Mouse (Mus musculus) heart, adult 2 months (tissue): ENCODE results near the gene A930004D18Rik. TPM values are rescaled to one million over a fixed set of nuclear protein-coding genes. Genes with fewer than 3 reads are reported as not detected.

Source experiments
- DNase-seq, 2 experiments: peaks; one replicate each; pipeline ENCODE4 v3.0.0; 2021
- H3K27ac ChIP-seq: fragments of 200-600 bp; 2 replicates; pipeline ENCODE4 v1.8.1; 2022
- H3K27me3 ChIP-seq: fragments of 200-500 bp; 2 replicates; pipeline ENCODE4 v1.6.1; 2012; ENCODE audit warnings: mild to moderate bottlenecking, low read length, inconsistent platforms, mixed read lengths; ENCODE audit not compliant: control insufficient read depth, insufficient read depth
- H3K36me3 ChIP-seq: fragments of 200-500 bp; 2 replicates; pipeline ENCODE4 v1.6.1; 2012; ENCODE audit warnings: low read length, inconsistent platforms; ENCODE audit not compliant: control insufficient read depth, insufficient read depth
- H3K4me1 ChIP-seq: fragments of 200-500 bp; 2 replicates; pipeline ENCODE4 v1.6.1; 2011; ENCODE audit warnings: low read length; ENCODE audit not compliant: control insufficient read depth, insufficient read depth
- H3K4me3 ChIP-seq: fragments of 200-600 bp; 2 replicates; pipeline ENCODE4 v1.8.1; 2022
- H3K79me2 ChIP-seq: fragments of 200-500 bp; replicated peaks from 2 replicates; pipeline ENCODE4 v1.6.1; 2012; ENCODE audit warnings: mild to moderate bottlenecking, inconsistent platforms, low read length, moderate library complexity, mixed read lengths; ENCODE audit not compliant: control insufficient read depth, insufficient read depth
- H3K9ac ChIP-seq: fragments of 200-500 bp; 2 replicates; pipeline ENCODE4 v1.6.1; 2012; ENCODE audit warnings: low read depth, mild to moderate bottlenecking, control low read depth, inconsistent platforms, low read length, mixed read lengths
- CTCF ChIP-seq: fragments of 200-600 bp; IDR thresholded peaks from 2 replicates; pipeline ENCODE4 v1.8.1; 2022; ENCODE audit warnings: antibody characterized with exemption, mild to moderate bottlenecking, moderate library complexity
- EP300 ChIP-seq: fragments of 200-500 bp; IDR thresholded peaks from 2 replicates; pipeline ENCODE4 v1.6.1; 2011; ENCODE audit warnings: low read depth, low read length, control low read depth; ENCODE audit not compliant: insufficient read depth
- POLR2A ChIP-seq: fragments of 200-500 bp; IDR thresholded peaks from 2 replicates; pipeline ENCODE4 v1.6.1; 2011; ENCODE audit warnings: mild to moderate bottlenecking, low read depth, low read length, control low read depth; ENCODE audit not compliant: insufficient read depth
- WGBS: fragments of 180-500 bp; shearing (Covaris S2); methylation state at CpG from one replicate; pipeline ENCODE4 v1.1.7; 2018; 5-methylcytosine and 5-hydroxymethylcytosine counted together
- intact Hi-C: fragments of 180-260 bp; cut with DNase I; formaldehyde crosslinking; loops from one replicate; pipeline ENCODE4 v1.15.1; 2025
- polyA plus RNA-seq: library from polyadenylated mRNA; depleted of rRNA; stranded (reverse); fragments of >200 nt; gene quantifications from 2 replicates; pipeline ENCODE4 v1.2.3, GENCODE M21; 2012
- total RNA-seq, 2 experiments: library from RNA; stranded (reverse); gene quantifications; 2 replicates each; pipeline ENCODE4 v1.2.3; 2021

A930004D18Rik gene
- total and polyA plus RNA-seq, 3 experiments: 2.2 to 4.5 (median 3.4) TPM

GRCm38 (mm10) chr2:18055016-18055928 is 17.7 kb upstream of the A930004D18Rik start, which contains the start of gene Mllt10:
Gene Mllt10 (plus strand): TSS chr2:18055237.
- no peak for DNase-seq
- WGBS: 13% methylated on average over 20 of the region's 20 CpGs
- TF ChIP-seq POLR2A (no peak), CTCF (no peak), EP300 (no peak)
- Histone ChIP-seq H3K4me3 (peak within 1 kb of the TSS; percentile 74), H3K4me1 (peaks cover 6% of the 10 kb centered on the region), H3K27ac (peak within 1 kb of the TSS; percentile 98), H3K36me3 (peaks cover 4% of the 10 kb centered on the region), H3K27me3 (no peaks in the 10 kb centered on the region), H3K79me2 (no peaks in the 10 kb centered on the region), H3K9ac (peak within 1 kb of the TSS; percentile 95)
- intact Hi-C loops: loop anchor here (10.0 kb wide), 1 partner anchor 940 kb away; the partner anchor contains the start of genes 4930426L09Rik and Pip4k2a

GRCm38 (mm10) chr2:18053951-18054530 is 16.5 kb upstream of the A930004D18Rik start:
- intact Hi-C loops: loop anchor here (10.0 kb wide), 1 partner anchor 941 kb away; the partner anchor contains the start of genes 4930426L09Rik and Pip4k2a
- Histone ChIP-seq H3K9ac (no peak overlapping the region), H3K4me1 (peaks cover 7% of the 10 kb centered on the region), H3K79me2 (no peaks in the 10 kb centered on the region), H3K27ac (peak overlapping the region; percentile 98; the same call in 1 of the 2 replicates), H3K4me3 (no peak overlapping the region), H3K27me3 (no peaks in the 10 kb centered on the region), H3K36me3 (peaks cover 10% of the 10 kb centered on the region)
- no peak for TF ChIP-seq POLR2A
- TF ChIP-seq EP300: no peak
- no peak for TF ChIP-seq CTCF
- DNase-seq: peak; percentile 65 to 71
- 44% methylated on average over 2 of the region's 2 CpGs for WGBS

GRCm38 (mm10) chr2:18053243-18053950 is 15.9 kb upstream of the A930004D18Rik start:
- Histone ChIP-seq H3K79me2 (no peaks in the 10 kb centered on the region), H3K27ac (no peak overlapping the region), H3K4me3 (no peak overlapping the region), H3K4me1 (peaks cover 7% of the 10 kb centered on the region), H3K9ac (no peak overlapping the region), H3K36me3 (peaks cover 8% of the 10 kb centered on the region), H3K27me3 (no peaks in the 10 kb centered on the region)
- 93% methylated on average over 1 of the region's 1 CpGs for WGBS
- intact Hi-C loops: loop anchor here (10.0 kb wide), 1 partner anchor 941 kb away; the partner anchor contains the start of genes 4930426L09Rik and Pip4k2a
- DNase-seq: no peak
- TF ChIP-seq POLR2A (no peak), EP300 (no peak), CTCF (no peak)

GRCm38 (mm10) chr2:18052581-18052980 is 15.0 kb upstream of the A930004D18Rik start:
- Histone ChIP-seq H3K36me3 (peaks cover 7% of the 10 kb centered on the region), H3K9ac (no peak overlapping the region), H3K4me3 (no peak overlapping the region), H3K4me1 (peaks cover 7% of the 10 kb centered on the region), H3K27ac (no peak overlapping the region), H3K79me2 (no peaks in the 10 kb centered on the region), H3K27me3 (no peaks in the 10 kb centered on the region)
- 93% methylated on average over 3 of the region's 3 CpGs for WGBS
- intact Hi-C loops: loop anchor here (10.0 kb wide), 1 partner anchor 942 kb away; the partner anchor contains the start of genes 4930426L09Rik and Pip4k2a
- no peak for DNase-seq
- no peak for TF ChIP-seq POLR2A
- no peak for TF ChIP-seq CTCF
- no peak for TF ChIP-seq EP300

- 97% methylated on average over 3 of the region's 3 CpGs for WGBS
- Histone ChIP-seq H3K27ac (no peak overlapping the region), H3K27me3 (no peaks in the 10 kb centered on the region), H3K36me3 (peaks cover 7% of the 10 kb centered on the region), H3K9ac (no peak overlapping the region), H3K4me1 (peaks cover 7% of the 10 kb centered on the region), H3K4me3 (no peak overlapping the region), H3K79me2 (no peaks in the 10 kb centered on the region)
- TF ChIP-seq POLR2A: no peak
- TF ChIP-seq CTCF: no peak
- TF ChIP-seq EP300: no peak
- DNase-seq: no peak
- intact Hi-C loops: loop anchor here (10.0 kb wide), 1 partner anchor 943 kb away; the partner anchor contains the start of genes 4930426L09Rik and Pip4k2a
Measured at GRCm38 (mm10) chr2:18051831-18052170, 14.3 kb upstream of the A930004D18Rik start.
